Mouse (Mus musculus): ENCODE measurements at regions not wholly inside any gene's neighbourhood (a gene's known extent, or its start where the extent isn't known, plus 50 kb on each side); places are given as distances from the start of the nearest gene placed in this dataset.

- no peaks in the 10 kb centered on the region for H3K4me1 ChIP-seq (ENCODE audit: insufficient read depth, low read depth, low read length)
- no peaks in the 10 kb centered on the region for H3K36me3 ChIP-seq (replicated peaks)
- H3K27me3 ChIP-seq (ENCODE audit: insufficient read depth, low read length), result no peaks in the 10 kb centered on the region
- DNase-seq (ENCODE audit: low spot score) (no peak), ATAC-seq (ENCODE audit: extremely low read depth, insufficient number of reproducible peaks, low FRiP score, poor library complexity, severe bottlenecking) (no peak)
- H3K9me3 ChIP-seq (replicated peaks), result peaks cover 8% of the 10 kb centered on the region
- H3K4me3 ChIP-seq (ENCODE audit: low read depth, low read length), result no peak overlapping the region
- TF ChIP-seq GATA1 (IDR thresholded peaks at IDR 0.05; ENCODE audit: borderline replicate concordance, low read length) (no peak), GATA2 (IDR thresholded peaks at IDR 0.05; ENCODE audit: borderline replicate concordance, low read depth, low read length) (no peak), TAL1 (conservative IDR thresholded peaks at IDR 0.05; ENCODE audit: low read depth, low read length) (no peak), CTCF (IDR thresholded peaks at IDR 0.05; ENCODE audit: low read depth, low read length) (no peak), POLR2AphosphoS5 (IDR thresholded peaks at IDR 0.05; ENCODE audit: insufficient replicate concordance, low read depth, low read length) (no peak)
These were observed 58.5 kb upstream of the P3h2 start for GRCm38 (mm10) chr16:26164066-26164465.

- H3K9me3 ChIP-seq (replicated peaks), result peaks cover 8% of the 10 kb centered on the region
- TF ChIP-seq GATA1 (IDR thresholded peaks at IDR 0.05; ENCODE audit: borderline replicate concordance, low read length), result no peak
- no peak for TF ChIP-seq TAL1 (conservative IDR thresholded peaks at IDR 0.05; ENCODE audit: low read depth, low read length)
- no peak for TF ChIP-seq GATA2 (IDR thresholded peaks at IDR 0.05; ENCODE audit: borderline replicate concordance, low read depth, low read length)
- no peak for TF ChIP-seq POLR2AphosphoS5 (IDR thresholded peaks at IDR 0.05; ENCODE audit: insufficient replicate concordance, low read depth, low read length)
- no peak for TF ChIP-seq CTCF (IDR thresholded peaks at IDR 0.05; ENCODE audit: low read depth, low read length)
- no peak overlapping the region for H3K4me3 ChIP-seq (ENCODE audit: low read depth, low read length)
- no peaks in the 10 kb centered on the region for H3K27me3 ChIP-seq (ENCODE audit: insufficient read depth, low read length)
- H3K36me3 ChIP-seq (replicated peaks), result no peaks in the 10 kb centered on the region
- no peaks in the 10 kb centered on the region for H3K4me1 ChIP-seq (ENCODE audit: insufficient read depth, low read depth, low read length)
- no peak for ATAC-seq (ENCODE audit: extremely low read depth, insufficient number of reproducible peaks, low FRiP score, poor library complexity, severe bottlenecking)
- DNase-seq (ENCODE audit: low spot score), result no peak
These were observed 57.8 kb upstream of the P3h2 start for GRCm38 (mm10) chr16:26163401-26163800.

- peaks cover 9% of the 10 kb centered on the region; the same call in 1 of the 2 replicates for H3K9me3 ChIP-seq (replicated peaks)
- no peak for TF ChIP-seq CTCF (IDR thresholded peaks at IDR 0.05; ENCODE audit: low read depth, low read length)
- TF ChIP-seq POLR2AphosphoS5 (IDR thresholded peaks at IDR 0.05; ENCODE audit: insufficient replicate concordance, low read depth, low read length), result no peak
- no peak for TF ChIP-seq TAL1 (conservative IDR thresholded peaks at IDR 0.05; ENCODE audit: low read depth, low read length)
- no peak for TF ChIP-seq GATA1 (IDR thresholded peaks at IDR 0.05; ENCODE audit: borderline replicate concordance, low read length)
- H3K36me3 ChIP-seq (replicated peaks), result no peaks in the 10 kb centered on the region
- DNase-seq (ENCODE audit: low spot score) (no peak), ATAC-seq (ENCODE audit: extremely low read depth, insufficient number of reproducible peaks, low FRiP score, poor library complexity, severe bottlenecking) (no peak)
- H3K27me3 ChIP-seq (ENCODE audit: insufficient read depth, low read length), result no peaks in the 10 kb centered on the region
- no peaks in the 10 kb centered on the region for H3K4me1 ChIP-seq (ENCODE audit: insufficient read depth, low read depth, low read length)
- H3K4me3 ChIP-seq (ENCODE audit: low read depth, low read length), result no peak overlapping the region
These were observed 52.0 kb upstream of the P3h2 start for GRCm38 (mm10) chr16:26157606-26158005.
